Mouse (Mus musculus) telencephalon, adult 2 months (tissue): ENCODE results near the gene Psmb6.
A peak's percentile ranks its signal among the peaks of the same experiment; 100 is the strongest.
"Not testable (repeated sequence)": the region's sequence is repeated elsewhere in the genome, so short reads cannot be mapped to it uniquely, and the experiment has no call there.

Experiments used
- DNase-seq: peaks from one replicate; pipeline ENCODE4 v3.0.0-alpha.2; 2011; ENCODE audit warnings: low read depth, low spot score

The Psmb6 gene

DNA sequence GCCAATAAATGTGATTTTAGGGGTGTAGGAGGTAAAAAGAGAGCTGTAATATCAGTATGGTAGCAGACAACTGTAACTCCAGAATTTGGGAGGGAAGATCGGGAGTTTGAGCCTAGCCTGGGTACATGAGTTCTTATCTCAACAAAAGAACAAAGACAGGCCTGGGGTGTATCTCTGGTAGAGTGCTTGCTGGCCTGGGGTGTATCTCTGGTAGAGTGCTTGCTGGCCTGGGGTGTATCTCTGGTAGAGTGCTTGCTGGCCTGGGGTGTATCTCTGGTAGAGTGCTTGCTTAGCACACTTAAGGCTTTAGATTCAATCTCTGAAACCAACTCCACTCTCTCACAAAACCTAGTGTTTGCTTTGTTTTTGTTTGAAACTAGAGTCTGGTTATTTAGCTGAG lies 45.4 kb downstream of the Psmb6 start:
- DNase-seq, result not testable (repeated sequence)

DNA sequence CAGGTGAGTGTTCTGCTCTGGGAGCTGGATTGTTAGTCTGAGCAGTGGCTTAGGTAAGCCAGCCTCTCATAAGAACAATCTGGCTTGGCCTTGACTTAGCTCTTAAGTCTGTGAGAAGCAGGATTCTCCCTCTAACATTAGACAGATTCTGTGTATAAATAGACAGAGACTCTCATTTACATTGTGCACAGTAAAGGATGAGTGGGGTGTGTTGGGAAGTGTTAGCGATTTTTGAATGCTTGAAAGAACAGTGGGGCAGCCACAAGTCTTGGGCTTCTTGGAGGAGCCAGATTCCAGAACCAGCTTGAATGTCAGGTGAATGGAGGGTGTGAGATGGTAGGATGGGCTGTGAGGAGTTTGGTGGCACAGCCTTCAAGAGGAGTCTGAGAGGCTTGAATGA lies 46.5 kb downstream of the Psmb6 start:
- peak; percentile 77 for DNase-seq

- no peak for DNase-seq
Observed at GRCm38 (mm10) chr11:70572348-70572902, 47.3 kb downstream of the Psmb6 start.

DNA sequence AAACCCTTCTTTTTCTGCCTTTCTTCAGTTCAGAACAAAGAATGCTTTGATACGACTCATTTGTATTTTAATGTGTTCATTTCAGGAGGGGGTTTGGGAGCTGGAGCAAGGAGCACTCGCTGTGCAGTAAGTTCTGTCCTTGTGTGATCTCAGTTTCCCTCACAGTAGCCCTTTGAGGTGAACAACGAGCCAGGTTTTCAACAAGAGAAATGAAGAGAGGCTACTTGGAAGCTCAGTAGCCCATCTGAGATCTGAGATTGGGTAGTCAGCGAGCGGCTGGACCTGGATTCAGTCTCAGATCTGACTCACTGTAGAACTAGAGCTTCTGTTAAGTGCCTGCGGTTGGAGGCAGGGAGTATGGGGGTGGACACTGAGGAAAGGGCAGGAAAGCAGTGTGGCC lies 48.7 kb downstream of the Psmb6 start:
- DNase-seq, result no peak

DNA sequence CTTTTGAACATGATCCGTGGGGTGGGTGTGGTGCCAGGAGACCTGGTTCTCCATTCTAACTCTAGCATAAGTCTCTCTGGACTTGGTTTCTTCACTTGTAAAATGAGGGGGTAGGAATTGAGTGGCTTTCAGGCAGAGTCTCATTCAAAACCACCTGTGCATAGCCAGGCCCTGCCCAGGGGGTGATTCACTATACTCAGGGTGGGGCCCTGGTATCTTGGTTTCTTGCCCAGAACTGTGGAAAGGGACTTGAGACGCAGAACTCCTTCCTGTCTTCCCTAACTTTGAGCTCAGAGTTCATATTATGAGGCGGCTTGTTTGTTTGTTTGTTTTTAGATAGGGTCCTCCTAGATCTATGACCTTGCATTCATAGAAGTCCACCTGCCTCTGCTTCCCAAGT lies 52.0 kb downstream of the Psmb6 start:
- no peak for DNase-seq
